Mouse (Mus musculus): ENCODE data around the gene Kif16b. TPM values are rescaled to one million over a fixed set of nuclear protein-coding genes. Genes with fewer than 3 reads are reported as not detected.
"Not testable (repeated sequence)": the region's sequence is repeated elsewhere in the genome, so short reads cannot be mapped to it uniquely, and the experiment has no call there.

The Kif16b gene
- polyA plus RNA-seq, 1 experiment from 2014 or later, result 5.2 TPM

GRCm38 (mm10) chr2:142589403-142590283 is 311.7 kb downstream of the Kif16b start:
- no peaks in the 10 kb centered on the region for H3K9me3 ChIP-seq (ENCODE audit: control insufficient read depth, low read length)

GRCm38 (mm10) chr2:142585845-142586244 is 315.5 kb downstream of the Kif16b start:
- DNase-seq (ENCODE audit: low spot score, missing footprints), result no peak
- H3K27me3 ChIP-seq (ENCODE audit: control insufficient read depth, insufficient read depth, low read length), result peaks cover 29% of the 10 kb centered on the region
- H3K4me1 ChIP-seq (ENCODE audit: control insufficient read depth, insufficient read depth, low read length), result peaks cover 17% of the 10 kb centered on the region
- H3K9me3 ChIP-seq (ENCODE audit: control insufficient read depth, low read length), result no peaks in the 10 kb centered on the region
- WGBS, result 96% methylated on average over 5 of the region's 5 CpGs
- H3K4me3 ChIP-seq (ENCODE audit: low read depth, low read length), result no peak overlapping the region
- H3K9ac ChIP-seq (ENCODE audit: low read length), result no peak overlapping the region
- no peak overlapping the region for H3K4me2 ChIP-seq
- H3K27ac ChIP-seq (ENCODE audit: low read depth, low read length), result no peak overlapping the region
- no peak for ATAC-seq (ENCODE audit: low FRiP score)
- no peaks in the 10 kb centered on the region for H3K36me3 ChIP-seq (ENCODE audit: control insufficient read depth, insufficient read depth, low read length)

More at GRCm38 (mm10) chr2:142589403-142590283, 311.7 kb downstream of the Kif16b start:
- no peak overlapping the region for H3K4me3 ChIP-seq (ENCODE audit: low read depth, low read length)
- peaks cover 10% of the 10 kb centered on the region for H3K27me3 ChIP-seq (ENCODE audit: control insufficient read depth, insufficient read depth, low read length)
- peak overlapping the region; percentile 62 for H3K27ac ChIP-seq (ENCODE audit: low read depth, low read length)
- WGBS, result 7% methylated on average over 14 of the region's 14 CpGs
- peaks cover 18% of the 10 kb centered on the region for H3K4me1 ChIP-seq (ENCODE audit: control insufficient read depth, insufficient read depth, low read length)
- no peaks in the 10 kb centered on the region for H3K36me3 ChIP-seq (ENCODE audit: control insufficient read depth, insufficient read depth, low read length)
- peak; percentile 95 for ATAC-seq (ENCODE audit: low FRiP score)
- peak; percentile 92 for DNase-seq (ENCODE audit: low spot score, missing footprints)
- H3K9ac ChIP-seq (ENCODE audit: low read length), result no peak overlapping the region
- H3K4me2 ChIP-seq, result peak overlapping the region; percentile 5; the same call in 1 of the 2 replicates

- Histone ChIP-seq H3K27me3 (ENCODE audit: control insufficient read depth, insufficient read depth, low read length) (peaks cover 29% of the 10 kb centered on the region), H3K27ac (ENCODE audit: low read depth, low read length) (no peak overlapping the region), H3K4me1 (ENCODE audit: control insufficient read depth, insufficient read depth, low read length) (peaks cover 11% of the 10 kb centered on the region), H3K36me3 (ENCODE audit: control insufficient read depth, insufficient read depth, low read length) (no peaks in the 10 kb centered on the region), H3K4me3 (ENCODE audit: low read depth, low read length) (no peak overlapping the region), H3K9ac (ENCODE audit: low read length) (no peak overlapping the region), H3K4me2 (no peak overlapping the region), H3K9me3 (ENCODE audit: control insufficient read depth, low read length) (no peaks in the 10 kb centered on the region)
- no peak for DNase-seq (ENCODE audit: low spot score, missing footprints)
- WGBS, result 86% methylated on average over 11 of the region's 11 CpGs
- no peak for ATAC-seq (ENCODE audit: low FRiP score)
These were observed 316.2 kb downstream of the Kif16b start for GRCm38 (mm10) chr2:142584851-142585737.

GRCm38 (mm10) chr2:142580449-142580848 is 320.9 kb downstream of the Kif16b start:
- DNase-seq (ENCODE audit: low spot score, missing footprints), result no peak

GRCm38 (mm10) chr2:142577414-142577813 is 323.9 kb downstream of the Kif16b start:
- not testable (repeated sequence) for H3K9me3 ChIP-seq (ENCODE audit: control insufficient read depth, low read length); H3K4me1 ChIP-seq (ENCODE audit: control insufficient read depth, insufficient read depth, low read length); DNase-seq (ENCODE audit: low spot score, missing footprints); H3K4me2 ChIP-seq; H3K36me3 ChIP-seq (ENCODE audit: control insufficient read depth, insufficient read depth, low read length); H3K4me3 ChIP-seq (ENCODE audit: low read depth, low read length); ATAC-seq (ENCODE audit: low FRiP score); H3K27ac ChIP-seq (ENCODE audit: low read depth, low read length); H3K9ac ChIP-seq (ENCODE audit: low read length)
- peaks cover 10% of the 10 kb centered on the region for H3K27me3 ChIP-seq (ENCODE audit: control insufficient read depth, insufficient read depth, low read length)
- WGBS, result 80% methylated on average over 9 of the region's 9 CpGs

More at GRCm38 (mm10) chr2:142580449-142580848, 320.9 kb downstream of the Kif16b start:
- Histone ChIP-seq H3K9ac (ENCODE audit: low read length) (no peak overlapping the region), H3K9me3 (ENCODE audit: control insufficient read depth, low read length) (no peaks in the 10 kb centered on the region), H3K4me3 (ENCODE audit: low read depth, low read length) (no peak overlapping the region), H3K27ac (ENCODE audit: low read depth, low read length) (no peak overlapping the region), H3K36me3 (ENCODE audit: control insufficient read depth, insufficient read depth, low read length) (no peaks in the 10 kb centered on the region), H3K4me1 (ENCODE audit: control insufficient read depth, insufficient read depth, low read length) (0 out of 2 replicates have a peak, but pooled peaks cover 2% of the 10 kb centered on the region), H3K27me3 (ENCODE audit: control insufficient read depth, insufficient read depth, low read length) (peaks cover 25% of the 10 kb centered on the region), H3K4me2 (no peak overlapping the region)
- ATAC-seq (ENCODE audit: low FRiP score), result peak; percentile 78

- Histone ChIP-seq H3K27me3 (ENCODE audit: control insufficient read depth, insufficient read depth, low read length) (peaks cover 2% of the 10 kb centered on the region; the same call in 1 of the 2 replicates), H3K9me3 (ENCODE audit: control insufficient read depth, low read length) (no peaks in the 10 kb centered on the region), H3K36me3 (ENCODE audit: control insufficient read depth, insufficient read depth, low read length) (no peaks in the 10 kb centered on the region), H3K27ac (ENCODE audit: low read depth, low read length) (no peak overlapping the region), H3K9ac (ENCODE audit: low read length) (no peak overlapping the region), H3K4me2 (no peak overlapping the region), H3K4me1 (ENCODE audit: control insufficient read depth, insufficient read depth, low read length) (no peaks in the 10 kb centered on the region), H3K4me3 (ENCODE audit: low read depth, low read length) (no peak overlapping the region)
- no peak for ATAC-seq (ENCODE audit: low FRiP score)
- DNase-seq (ENCODE audit: low spot score, missing footprints), result no peak
- 76% methylated on average over 8 of the region's 8 CpGs for WGBS
These were observed 331.6 kb downstream of the Kif16b start for GRCm38 (mm10) chr2:142569771-142570170.

Other genes starting within 250 kb of the Kif16b start
- gene Snrpb2, start 161.5 kb upstream of the Kif16b start, polyA plus RNA-seq (2014; fragmentation: Nextera tagmentation; extraction: Ambion mirVana), result 149 and 152 TPM in 2 replicates
- gene Otor, start 176.9 kb upstream of the Kif16b start, polyA plus RNA-seq (2014; fragmentation: Nextera tagmentation; extraction: Ambion mirVana), result 1.5 and 1.9 TPM in 2 replicates

All from midbrain, embryonic 11.5 days (tissue).